Comparison of ENCODE assay signal across 18 mouse cellular contexts in the genomic region with DNA sequence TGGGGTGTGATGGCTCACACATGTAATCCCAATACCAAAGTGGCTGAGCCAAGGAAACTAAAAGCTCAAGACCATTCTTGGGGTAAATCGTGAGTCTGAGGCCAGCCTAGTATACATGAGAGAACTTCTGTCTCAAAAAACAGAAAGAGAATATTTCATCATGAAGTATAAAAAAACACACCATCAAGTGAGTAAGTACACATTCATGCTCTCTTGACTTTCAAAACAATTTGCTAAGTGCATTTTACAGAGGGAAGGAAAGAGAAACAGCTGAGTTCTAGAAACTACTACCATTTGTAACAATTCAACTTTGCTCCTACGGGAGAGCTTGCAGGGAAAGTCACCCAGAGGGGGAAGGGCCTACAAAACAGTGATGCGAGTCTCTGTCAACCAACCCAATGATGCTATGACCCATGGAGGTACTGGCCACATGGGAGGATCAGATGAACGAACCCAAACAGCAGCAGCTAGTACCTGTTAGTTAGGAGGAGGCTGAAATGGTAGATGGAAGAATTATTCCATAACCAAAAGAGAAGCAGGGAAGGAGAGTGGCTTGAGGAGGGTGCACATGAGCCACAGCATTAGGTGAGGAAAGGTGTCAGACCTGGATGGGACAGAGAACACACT.
"Had no signal": no experiment of that assay in that cellular context is flagged by ENCODE, and none has a peak within 500 bp of the region (broad histone marks: within the 10 kb centered on the region; RNA-seq: fewer than 3 reads in every experiment).

No protein-coding gene starts in this region.

- ATAC-seq: liver, embryonic 12.5 days; midbrain, embryonic 13.5 days; midbrain, embryonic 16.5 days had no signal

- H3K27me3 ChIP-seq: limb, embryonic 13.5 days; liver, embryonic 12.5 days; liver, embryonic 15.5 days; megakaryocyte, embryonic 14.5 days; midbrain, embryonic 13.5 days had no signal

- DNase-seq: kidney, adult 11 months; kidney, adult 9 months; kidney, postnatal 14 days; layer of hippocampus, adult 9-11 months; lung, adult 2 months; lung, postnatal 36 days; thymus, adult 18-20 months; thymus, postnatal 36 days had no signal

- H3K4me3 ChIP-seq: layer of hippocampus, adult 2 months; limb, embryonic 10.5 days; limb, embryonic 13.5 days; liver, embryonic 12.5 days; liver, embryonic 15.5 days; midbrain, embryonic 10.5 days; midbrain, embryonic 13.5 days; myocyte had no signal

- H3K4me1 ChIP-seq: midbrain, embryonic 10.5 days had no signal

- H3K9ac ChIP-seq: limb, embryonic 13.5 days; liver, embryonic 12.5 days; liver, embryonic 15.5 days; midbrain, embryonic 13.5 days had no signal

- H3K27ac ChIP-seq: layer of hippocampus, adult 2 months; limb, embryonic 10.5 days; limb, embryonic 13.5 days; liver, embryonic 15.5 days; midbrain, embryonic 10.5 days; midbrain, embryonic 13.5 days had no signal

- H3K9me3 ChIP-seq: limb, embryonic 10.5 days; liver, embryonic 12.5 days; liver, embryonic 15.5 days; megakaryocyte, embryonic 14.5 days; midbrain, embryonic 10.5 days had no signal

- H3K4me2 ChIP-seq: limb, embryonic 13.5 days; liver, embryonic 12.5 days; liver, embryonic 15.5 days; midbrain, embryonic 13.5 days had no signal

- H3K36me3 ChIP-seq: limb, embryonic 10.5 days; limb, embryonic 13.5 days; liver, embryonic 12.5 days; liver, embryonic 15.5 days had no signal
